Mouse (Mus musculus): ENCODE measurements at regions not wholly inside any gene's neighbourhood (a gene's known extent, or its start where the extent isn't known, plus 50 kb on each side); places are given as distances from the start of the nearest gene placed in this dataset.

- in situ Hi-C loops (cut with MboI; ENCODE audit: low sequenced_read_pairs): no loop called here
Observed at GRCm38 (mm10) chr2:159334711-159335110, 540.1 kb downstream of the Dhx35 start.

DNA sequence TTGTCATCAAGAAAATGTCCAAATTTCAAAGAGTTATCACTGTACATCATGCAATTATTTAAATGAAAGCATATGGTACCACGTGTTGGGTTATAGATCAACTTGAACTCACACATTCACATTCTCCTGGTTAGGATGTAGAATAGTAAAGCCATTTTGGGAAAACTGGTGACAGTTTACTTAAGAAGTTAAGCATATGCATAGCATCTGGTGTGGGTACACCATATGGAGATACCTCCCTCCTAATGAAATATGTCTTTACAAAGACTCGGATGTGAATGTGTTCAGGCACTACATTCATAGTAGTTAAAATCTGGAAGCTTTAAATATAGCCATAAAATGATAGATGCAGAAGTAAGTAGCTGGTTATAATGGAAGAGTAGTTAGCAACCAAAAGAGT is 542.0 kb downstream of the Dhx35 start:
- in situ Hi-C loops (cut with MboI; ENCODE audit: low sequenced_read_pairs): no loop called here

DNA sequence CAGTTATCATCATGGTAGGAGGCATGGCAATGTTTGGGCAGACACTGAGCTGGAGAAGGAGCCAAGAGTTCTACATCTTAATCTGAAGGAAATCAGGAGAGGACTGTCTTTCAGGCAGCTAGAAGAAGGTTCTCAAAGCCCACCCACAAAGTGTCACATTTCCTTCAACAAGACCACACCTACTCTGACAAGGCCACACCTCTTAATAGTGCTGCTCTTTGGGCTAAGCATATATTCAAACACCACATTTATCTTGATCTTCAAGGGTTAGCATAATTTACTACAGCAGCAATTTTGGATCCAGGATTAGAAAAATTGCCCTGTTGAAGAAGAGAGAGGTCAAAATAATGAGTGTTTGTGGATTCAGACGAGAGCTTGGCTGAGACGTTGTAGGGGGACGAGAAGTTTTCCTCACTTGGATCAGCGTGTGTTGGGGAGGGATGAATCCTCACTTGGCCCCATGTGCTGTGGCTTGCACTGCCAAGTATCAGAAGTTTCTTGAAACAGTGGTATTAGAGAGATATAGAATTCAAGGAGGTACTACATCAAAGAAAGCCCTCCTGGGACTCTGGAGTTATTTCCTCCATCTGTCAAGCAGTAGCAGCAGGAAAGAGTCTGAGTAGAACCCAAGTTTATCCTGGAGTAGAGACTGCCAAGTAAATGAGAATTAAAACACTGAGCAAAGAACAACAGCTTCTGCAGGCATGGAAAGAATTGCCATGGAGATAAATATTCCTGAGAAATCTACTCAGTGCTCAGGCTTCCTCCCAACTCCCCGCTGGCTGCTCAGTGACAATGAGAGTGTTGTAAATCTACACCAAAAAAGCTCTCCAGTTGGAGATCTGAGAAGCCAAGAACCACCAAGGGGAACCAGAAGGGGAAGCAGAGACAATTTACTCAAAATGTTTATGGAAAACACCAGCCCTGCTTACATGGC is 549.3 kb downstream of the Dhx35 start:
- in situ Hi-C loops (cut with MboI; ENCODE audit: low sequenced_read_pairs): no loop called here

DNA sequence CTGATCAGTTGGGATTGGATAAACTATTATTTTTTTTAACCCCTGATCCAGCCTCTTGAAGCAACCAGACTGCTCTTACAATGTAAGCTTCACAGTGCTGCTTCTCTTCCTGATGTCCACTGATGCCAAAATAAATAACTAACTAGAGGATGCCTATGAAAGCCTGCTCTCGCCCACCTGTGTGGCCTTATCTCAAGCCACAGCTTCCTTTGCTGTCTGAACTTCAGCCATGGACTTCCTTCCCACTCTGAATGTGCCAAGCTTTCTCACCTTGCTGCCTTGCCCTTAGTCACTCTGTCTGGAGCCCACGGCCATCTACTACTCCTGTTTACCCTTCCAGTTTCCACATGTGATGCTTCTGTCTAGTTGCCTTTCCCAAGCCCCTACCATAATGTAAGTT is 559.6 kb downstream of the Dhx35 start:
- in situ Hi-C loops (cut with MboI; ENCODE audit: low sequenced_read_pairs): no loop called here

DNA sequence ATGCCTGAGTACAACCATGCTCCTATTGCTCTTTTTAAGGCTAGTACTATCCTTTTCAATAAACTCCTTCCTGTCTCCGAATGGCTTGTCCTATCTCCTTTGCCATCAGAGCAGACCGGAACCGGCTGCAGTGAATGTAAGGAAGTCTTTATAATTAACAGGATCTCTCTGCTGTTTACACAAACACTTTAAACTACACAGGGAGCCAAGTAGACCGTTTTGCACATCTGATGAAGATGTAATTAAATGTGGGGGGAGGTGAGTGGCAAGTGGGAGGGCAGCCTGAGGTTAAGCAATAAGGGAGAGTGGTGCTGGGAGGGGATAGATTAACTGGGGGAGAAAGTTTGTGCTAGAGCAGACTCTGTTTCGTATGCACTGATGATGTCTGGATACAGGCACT is 561.9 kb downstream of the Dhx35 start:
- in situ Hi-C loops (cut with MboI; ENCODE audit: low sequenced_read_pairs): no loop called here

DNA sequence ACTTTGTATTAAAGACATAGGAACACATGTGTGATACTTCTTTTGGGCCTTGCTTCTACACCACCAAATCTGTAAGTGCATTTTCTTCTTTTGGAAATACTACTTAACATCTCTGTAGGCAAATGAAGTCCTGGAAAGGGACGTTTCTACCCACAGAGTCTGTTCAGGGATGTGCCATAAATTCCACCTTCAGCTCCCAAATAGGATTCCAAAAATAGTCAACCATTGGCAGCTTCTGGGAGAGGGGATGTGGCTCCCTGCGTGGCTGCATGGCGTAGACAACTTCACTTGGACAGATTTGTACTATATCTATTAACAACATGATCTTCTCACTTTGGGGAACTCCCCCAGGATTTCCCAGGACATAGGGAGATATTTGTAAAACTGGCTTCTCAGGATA is 566.8 kb downstream of the Dhx35 start:
- in situ Hi-C loops (cut with MboI; ENCODE audit: low sequenced_read_pairs): no loop called here

- in situ Hi-C loops (cut with MboI; ENCODE audit: low sequenced_read_pairs): no loop called here
Observed at GRCm38 (mm10) chr2:159392865-159393264, 598.3 kb downstream of the Dhx35 start.

DNA sequence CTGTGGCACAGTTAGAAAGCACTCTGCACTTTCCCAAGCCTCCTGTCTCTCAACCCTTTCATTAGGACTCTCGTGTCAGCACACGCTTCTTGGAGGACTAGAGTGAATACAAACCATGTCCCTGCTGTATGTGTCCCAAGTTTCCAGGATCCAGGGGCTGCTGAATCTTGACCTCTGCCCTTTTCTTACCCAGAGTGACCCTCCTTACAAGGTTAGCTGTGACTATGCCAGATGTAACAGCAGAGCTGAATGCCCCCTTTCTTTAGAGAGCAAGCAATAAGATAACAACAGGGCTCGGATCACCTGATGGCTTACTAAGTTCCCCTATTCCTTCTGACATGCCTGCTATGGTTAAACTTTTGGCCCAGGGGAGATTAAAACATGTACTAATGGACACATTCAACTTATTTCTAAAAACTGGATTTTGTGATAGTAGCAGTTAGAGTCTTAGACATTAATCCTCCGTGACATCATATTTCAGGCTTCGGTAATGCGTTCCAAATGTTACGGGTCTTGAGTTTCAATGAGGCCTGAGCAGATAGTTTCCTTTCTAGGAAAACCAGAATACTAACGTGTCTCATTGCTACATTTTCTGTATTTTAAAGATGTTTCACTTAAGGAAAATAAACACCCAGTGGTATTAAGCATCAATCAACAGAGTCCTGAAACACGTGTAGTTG is 607.0 kb downstream of the Dhx35 start:
- in situ Hi-C loops (cut with MboI; ENCODE audit: low sequenced_read_pairs): no loop called here

GRCm38 (mm10) chr2:159404940-159405339 is 610.3 kb downstream of the Dhx35 start:
- in situ Hi-C loops (cut with MboI; ENCODE audit: low sequenced_read_pairs): no loop called here

DNA sequence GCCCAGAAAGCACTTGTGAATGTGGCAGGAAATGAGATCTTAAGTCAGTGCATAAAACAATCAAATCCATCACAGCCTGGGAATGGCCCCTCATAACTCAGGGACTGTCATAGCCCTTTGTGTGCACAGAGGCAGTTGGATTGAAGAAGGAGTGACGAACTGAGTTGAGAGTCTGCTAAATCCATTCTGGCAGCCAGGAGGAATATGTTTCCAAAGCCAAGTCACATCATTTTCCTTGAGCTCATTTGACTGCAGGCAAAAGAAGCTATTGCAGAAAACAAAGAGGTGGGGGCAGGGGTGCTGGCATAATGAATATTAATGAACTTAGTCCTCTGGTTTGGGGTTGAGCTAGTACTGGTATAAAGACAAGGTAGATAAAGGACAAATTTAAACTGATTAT is 620.0 kb downstream of the Dhx35 start:
- in situ Hi-C loops (cut with MboI; ENCODE audit: low sequenced_read_pairs): no loop called here

- in situ Hi-C loops (cut with MboI; ENCODE audit: low sequenced_read_pairs): no loop called here
Observed at GRCm38 (mm10) chr2:159418371-159418940, 623.8 kb downstream of the Dhx35 start.

DNA sequence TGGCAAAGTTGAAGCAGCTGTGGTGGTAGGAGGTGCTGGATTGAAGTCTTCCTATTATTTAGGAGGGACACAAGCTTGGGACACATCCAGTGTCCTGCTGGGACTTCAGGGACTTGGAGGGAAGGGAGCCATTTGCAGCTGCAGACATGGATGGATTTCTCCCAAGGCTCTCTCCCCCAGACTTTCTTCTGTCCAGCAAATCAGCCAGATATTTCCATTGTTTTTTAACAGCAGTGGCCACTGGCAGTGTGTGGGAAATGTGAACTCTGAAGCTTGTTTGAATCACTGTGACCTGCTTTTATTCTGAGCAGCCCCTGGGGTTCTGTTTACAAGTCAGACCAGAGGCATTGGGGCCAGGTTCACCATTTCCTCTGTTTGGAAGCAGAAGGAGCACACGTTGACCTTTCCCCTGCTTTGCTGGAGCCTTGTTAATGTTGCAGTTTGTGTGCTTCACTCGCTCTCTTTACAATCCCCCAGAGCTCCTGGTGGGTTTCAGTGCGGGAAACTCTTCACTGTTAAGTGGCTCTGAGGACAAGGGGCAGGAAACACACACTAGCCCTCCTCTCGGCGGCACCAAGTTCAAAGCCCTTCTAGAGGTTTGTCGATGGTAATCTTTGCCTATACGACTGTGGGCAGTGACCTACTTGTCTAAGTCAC is 627.8 kb downstream of the Dhx35 start:
- in situ Hi-C loops (cut with MboI; ENCODE audit: low sequenced_read_pairs): no loop called here

DNA sequence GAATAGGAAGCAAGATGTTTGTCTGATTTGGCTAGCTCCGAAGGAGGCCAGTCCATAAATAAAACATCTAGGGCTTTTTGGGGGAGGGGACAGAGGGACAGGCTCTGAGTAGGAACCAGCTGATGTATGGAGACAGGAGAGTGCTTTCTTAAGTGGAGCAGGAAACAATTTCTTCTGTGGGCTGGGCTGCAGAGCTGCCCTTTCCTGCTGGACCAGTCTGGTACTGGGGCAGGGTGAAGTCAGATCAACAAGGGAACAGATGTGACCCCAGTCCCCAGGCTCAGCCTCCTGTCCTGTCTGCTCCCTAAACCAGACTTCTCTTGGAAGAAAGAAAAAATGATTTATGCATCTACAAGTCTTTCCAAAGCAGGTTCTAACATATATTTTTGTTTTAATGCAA is 633.6 kb downstream of the Dhx35 start:
- in situ Hi-C loops (cut with MboI; ENCODE audit: low sequenced_read_pairs): no loop called here

- in situ Hi-C loops (cut with MboI; ENCODE audit: low sequenced_read_pairs): no loop called here
Observed at GRCm38 (mm10) chr2:159430577-159431329, 636.1 kb downstream of the Dhx35 start.

DNA sequence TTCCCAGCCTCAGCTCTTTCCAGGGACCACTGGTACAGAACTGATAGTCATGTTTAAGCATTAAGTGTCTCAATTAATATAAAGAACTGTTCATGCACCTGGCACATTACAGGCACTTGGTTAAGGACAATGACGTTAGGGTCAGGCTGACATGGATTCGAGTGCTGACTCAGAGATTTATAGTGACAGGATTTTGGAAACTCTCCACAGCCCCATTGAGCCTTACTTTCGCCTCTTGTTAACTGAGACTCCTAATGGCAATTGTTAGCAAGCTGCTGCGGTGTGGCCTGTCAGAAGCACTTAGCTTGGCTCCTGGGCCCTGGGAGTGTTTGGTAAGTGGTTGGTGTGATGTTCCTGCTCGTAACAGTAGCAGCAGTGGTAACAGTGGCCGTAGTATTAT is 644.4 kb downstream of the Dhx35 start:
- in situ Hi-C loops (cut with MboI; ENCODE audit: low sequenced_read_pairs): no loop called here

DNA sequence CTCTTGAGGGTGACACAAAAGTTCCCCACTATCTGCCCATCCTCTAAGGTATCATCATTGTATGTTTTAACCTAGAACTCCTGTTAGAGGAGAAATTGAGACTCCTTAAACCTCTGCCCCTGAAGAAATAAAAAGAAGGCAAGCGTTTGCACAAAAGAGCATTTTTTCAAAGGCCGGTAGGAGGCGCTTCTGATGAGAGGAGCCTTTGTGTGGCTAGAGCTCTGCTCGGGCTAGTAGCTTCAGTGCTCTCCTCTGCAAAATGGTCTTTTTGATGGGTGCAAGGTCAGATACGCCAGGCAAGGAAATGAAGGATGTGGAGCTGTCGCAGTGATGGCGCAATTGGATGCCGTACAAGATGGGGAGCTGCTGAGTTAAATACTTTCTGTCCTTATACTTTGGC is 649.0 kb downstream of the Dhx35 start:
- in situ Hi-C loops (cut with MboI; ENCODE audit: low sequenced_read_pairs): no loop called here

- in situ Hi-C loops (cut with MboI; ENCODE audit: low sequenced_read_pairs): no loop called here
Observed at GRCm38 (mm10) chr2:159446434-159446833, 651.8 kb downstream of the Dhx35 start.

- in situ Hi-C loops (cut with MboI; ENCODE audit: low sequenced_read_pairs): no loop called here
Observed at GRCm38 (mm10) chr2:159446886-159447285, 652.3 kb downstream of the Dhx35 start.

- in situ Hi-C loops (cut with MboI; ENCODE audit: low sequenced_read_pairs): no loop called here
Observed at GRCm38 (mm10) chr2:159448976-159449375, 654.4 kb downstream of the Dhx35 start.

- in situ Hi-C loops (cut with MboI; ENCODE audit: low sequenced_read_pairs): no loop called here
Observed at GRCm38 (mm10) chr2:159451439-159451838, 656.8 kb downstream of the Dhx35 start.

Measured in CH12F3 (cell line).